Comparison of ENCODE assay signal across 24 mouse cellular contexts in the genomic region with DNA sequence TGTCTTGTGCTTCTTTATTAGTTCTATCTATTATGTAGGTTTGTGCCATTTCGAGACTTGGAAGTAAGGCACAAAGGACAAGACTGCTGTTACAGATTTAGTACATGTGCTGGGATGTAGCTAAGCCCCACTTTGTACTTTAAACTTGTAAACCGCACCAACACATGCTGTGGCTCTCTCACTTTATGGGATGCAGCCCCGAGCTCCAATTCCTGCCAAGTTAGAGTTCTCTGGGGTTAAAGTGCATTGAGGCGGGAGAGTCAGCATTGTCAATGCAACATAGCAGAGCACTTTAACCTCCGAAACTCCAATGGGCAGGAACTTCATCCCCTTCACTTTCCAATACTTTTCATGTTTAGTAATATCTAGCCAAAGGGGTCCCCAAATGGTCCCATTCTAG. TPM values are rescaled to one million over a fixed set of nuclear protein-coding genes. Genes with fewer than 3 reads are reported as not detected.
A peak's percentile ranks its signal among the peaks of the same experiment; 100 is the strongest.
DNase-seq lines count a peak whose midpoint lies in the region; ATAC-seq and TF ChIP-seq lines count a peak whose summit lies in the region.
"Had no signal": no experiment of that assay in that cellular context is flagged by ENCODE, and none has a peak within 500 bp of the region (broad histone marks: within the 10 kb centered on the region; RNA-seq: fewer than 3 reads in every experiment).

No protein-coding gene starts in this region.

- DNase-seq in left cerebral cortex, adult 2 months (ENCODE audit: extremely low spot score in 1 of 2, low spot score in 2 of 2) = no peak
- DNase-seq in left cerebral cortex, adult 9 months (ENCODE audit: low spot score in 2 of 2) = no peak
- peak; percentile 51 to 62 for DNase-seq in kidney, postnatal 25 days
- DNase-seq in heart, embryonic 10.5 days (ENCODE audit: low spot score) = no peak
- DNase-seq: adrenal gland, postnatal 25 days; cerebellum, adult 9-10 months; gastrocnemius, postnatal 10 days; heart, postnatal 14 days; lung, adult 2 months; lung, postnatal 14 days; thymus, adult 18-20 months; thymus, postnatal 36 days had no signal

- TF ChIP-seq CTCF in intestine, postnatal 0 days (IDR thresholded peaks at IDR 0.05; ENCODE audit: low read depth) = no peak
- TF ChIP-seq CTCF in left cerebral cortex, adult 2 months (IDR thresholded peaks at IDR 0.05) = no peak

- ATAC-seq in intestine, postnatal 0 days = 0 out of 2 replicates have a peak, but pooled peaks have one; percentile 36
- ATAC-seq in intestine, embryonic 16.5 days = no peak
- ATAC-seq: forebrain, embryonic 15.5 days had no signal

- no peak overlapping the region for H3K9ac ChIP-seq in intestine, postnatal 0 days (ENCODE audit: low read depth, low read length)
- H3K9ac ChIP-seq in intestine, embryonic 16.5 days (ENCODE audit: low read depth, low read length) = no peak overlapping the region
- H3K9ac ChIP-seq: forebrain, embryonic 15.5 days; heart, embryonic 12.5 days; hindbrain, embryonic 12.5 days; limb, embryonic 13.5 days had no signal

- no peak overlapping the region for H3K27ac ChIP-seq in intestine, postnatal 0 days (ENCODE audit: low read depth, low read length)
- no peak overlapping the region for H3K27ac ChIP-seq in intestine, embryonic 16.5 days (ENCODE audit: low read length)
- peak overlapping the region; percentile 30; the same call in 1 of the 2 replicates for H3K27ac ChIP-seq in left cerebral cortex, adult 2 months
- 0 out of 2 replicates have a peak overlapping the region, but pooled peaks have one; percentile 21 for H3K27ac ChIP-seq in brown adipose tissue, adult 24 weeks (replicated peaks; ENCODE audit: low read depth, low read length)
- no peak overlapping the region for H3K27ac ChIP-seq in heart, embryonic 10.5 days
- H3K27ac ChIP-seq: embryonic facial prominence, embryonic 10.5 days; forebrain, embryonic 15.5 days; hindbrain, embryonic 12.5 days; limb, embryonic 13.5 days had no signal

- H3K36me3 ChIP-seq in intestine, postnatal 0 days (ENCODE audit: control insufficient read depth, insufficient read depth) = peaks cover 25% of the 10 kb centered on the region
- peaks cover 8% of the 10 kb centered on the region; the same call in 1 of the 2 replicates for H3K36me3 ChIP-seq in intestine, embryonic 16.5 days (ENCODE audit: control insufficient read depth, insufficient read depth, low read length)
- peaks cover 43% of the 10 kb centered on the region for H3K36me3 ChIP-seq in heart, embryonic 10.5 days

- no peak overlapping the region for H3K4me2 ChIP-seq in intestine, postnatal 0 days (replicated peaks; ENCODE audit: low read depth)
- H3K4me2 ChIP-seq in intestine, embryonic 16.5 days (ENCODE audit: low read depth, low read length) = no peak overlapping the region
- H3K4me2 ChIP-seq: forebrain, embryonic 15.5 days; heart, embryonic 12.5 days; hindbrain, embryonic 12.5 days; limb, embryonic 13.5 days; midbrain, embryonic 11.5 days had no signal

- H3K4me3 ChIP-seq in intestine, postnatal 0 days (ENCODE audit: low read depth, low read length) = no peak overlapping the region
- no peak overlapping the region for H3K4me3 ChIP-seq in intestine, embryonic 16.5 days (ENCODE audit: low read length)
- H3K4me3 ChIP-seq in left cerebral cortex, adult 2 months = no peak overlapping the region
- H3K4me3 ChIP-seq in brown adipose tissue, adult 24 weeks (ENCODE audit: insufficient read depth, low read depth, low read length) = no peak overlapping the region
- H3K4me3 ChIP-seq in heart, embryonic 10.5 days = no peak overlapping the region
- H3K4me3 ChIP-seq: embryonic facial prominence, embryonic 10.5 days; forebrain, embryonic 15.5 days; heart, embryonic 12.5 days; hindbrain, embryonic 12.5 days; limb, embryonic 13.5 days had no signal

- no peaks in the 10 kb centered on the region for H3K4me1 ChIP-seq in intestine, postnatal 0 days (replicated peaks; ENCODE audit: control insufficient read depth, insufficient read depth, low read length)
- peaks cover 3% of the 10 kb centered on the region for H3K4me1 ChIP-seq in intestine, embryonic 16.5 days (ENCODE audit: control insufficient read depth, insufficient read depth, low read length)
- H3K4me1 ChIP-seq in brown adipose tissue, adult 24 weeks (ENCODE audit: control insufficient read depth, insufficient read depth, insufficient read length, low read length) = no peaks in the 10 kb centered on the region
- peaks cover 8% of the 10 kb centered on the region for H3K4me1 ChIP-seq in heart, embryonic 10.5 days

- no peaks in the 10 kb centered on the region for H3K27me3 ChIP-seq in intestine, postnatal 0 days (replicated peaks; ENCODE audit: control insufficient read depth, insufficient read depth, low read length)
- no peaks in the 10 kb centered on the region for H3K27me3 ChIP-seq in intestine, embryonic 16.5 days (replicated peaks; ENCODE audit: control insufficient read depth, insufficient read depth, low read length)
- no peaks in the 10 kb centered on the region for H3K27me3 ChIP-seq in heart, embryonic 10.5 days (ENCODE audit: insufficient read depth, poor library complexity, severe bottlenecking)
- H3K27me3 ChIP-seq: forebrain, embryonic 15.5 days; heart, embryonic 12.5 days; hindbrain, embryonic 12.5 days; limb, embryonic 13.5 days had no signal

- 64% methylated on average over 5 of the region's 5 CpGs for WGBS in intestine, postnatal 0 days
- 80% methylated on average over 5 of the region's 5 CpGs for WGBS in intestine, embryonic 16.5 days
- 91% methylated on average over 5 of the region's 5 CpGs for WGBS in heart, embryonic 10.5 days

- no peaks in the 10 kb centered on the region for H3K9me3 ChIP-seq in intestine, postnatal 0 days (ENCODE audit: control insufficient read depth)
- no peaks in the 10 kb centered on the region for H3K9me3 ChIP-seq in intestine, embryonic 16.5 days (ENCODE audit: control insufficient read depth, low read length)
- no peaks in the 10 kb centered on the region for H3K9me3 ChIP-seq in heart, embryonic 10.5 days
- H3K9me3 ChIP-seq: embryonic facial prominence, embryonic 10.5 days; forebrain, embryonic 15.5 days; heart, embryonic 12.5 days; hindbrain, embryonic 12.5 days; limb, embryonic 13.5 days had no signal

- intact Hi-C loops in left cerebral cortex, adult 2 months (cut with DNase I) = no loop called here

RNA-seq across cellular contexts. Expression of gene Tagln3, which starts 4.8 kb away (rescaled TPM):
- 10.7 and 13.7 TPM in 2 replicates for polyA plus RNA-seq in intestine, postnatal 0 days (2015; fragmentation: Nextera tagmentation; extraction: Ambion mirVana)
- polyA plus RNA-seq in intestine, embryonic 16.5 days (2015; fragmentation: Nextera tagmentation; extraction: Ambion mirVana) = 21.0 and 24.7 TPM in 2 replicates
- total RNA-seq in left cerebral cortex, adult 2 months (2021) = 100 to 1,000 TPM; 320 to 326 TPM
- not detected in 2 replicates for polyA plus RNA-seq in brown adipose tissue, adult 24 weeks (2012; ENCODE audit: insufficient read depth, insufficient read length, missing spikeins)
- 23.3 and 24.1 TPM in 2 replicates for polyA plus RNA-seq in heart, embryonic 10.5 days (2016; fragmentation: Nextera tagmentation; extraction: Ambion mirVana)
- total RNA-seq: common myeloid progenitor, adult 5-6 weeks; granulocyte monocyte progenitor cell, adult 5-6 weeks; megakaryocyte progenitor cell, adult 5-6 weeks had no signal

RNA-seq across cellular contexts. Expression of gene Abhd10, which starts 13.6 kb away (rescaled TPM):
- polyA plus RNA-seq in intestine, postnatal 0 days (2015; fragmentation: Nextera tagmentation; extraction: Ambion mirVana) = 22.4 and 24.6 TPM in 2 replicates
- polyA plus RNA-seq in intestine, embryonic 16.5 days (2015; fragmentation: Nextera tagmentation; extraction: Ambion mirVana) = 29.3 and 35.2 TPM in 2 replicates
- 10 to 100 TPM; 21.6 to 23.7 TPM for total RNA-seq in left cerebral cortex, adult 2 months (2021)
- 9.8 and 18.2 TPM in 2 replicates for polyA plus RNA-seq in brown adipose tissue, adult 24 weeks (2012; ENCODE audit: insufficient read depth, insufficient read length, missing spikeins)
- 31.4 and 34.1 TPM in 2 replicates for polyA plus RNA-seq in heart, embryonic 10.5 days (2016; fragmentation: Nextera tagmentation; extraction: Ambion mirVana)

RNA-seq across cellular contexts. Expression of gene Tmprss7, which starts 35.7 kb away (rescaled TPM):
- polyA plus RNA-seq in intestine, postnatal 0 days (2015; fragmentation: Nextera tagmentation; extraction: Ambion mirVana) = 0.21 and 0.22 TPM in 2 replicates
- 0.12 and 0.15 TPM in 2 replicates for polyA plus RNA-seq in intestine, embryonic 16.5 days (2015; fragmentation: Nextera tagmentation; extraction: Ambion mirVana)
- 1 to 10 TPM; 1.4 to 3.6 TPM for total RNA-seq in left cerebral cortex, adult 2 months (2021)
- not detected in 2 replicates for polyA plus RNA-seq in brown adipose tissue, adult 24 weeks (2012; ENCODE audit: insufficient read depth, insufficient read length, missing spikeins)
- 0.12 TPM in 1 of 2 replicates, not detected in the other for polyA plus RNA-seq in heart, embryonic 10.5 days (2016; fragmentation: Nextera tagmentation; extraction: Ambion mirVana)
- total RNA-seq: gastrocnemius, postnatal 10 days; heart, postnatal 14 days had no signal
- polyA plus RNA-seq: heart, embryonic 12.5 days had no signal

Comparison
In these comparisons a context has a peak if more than half of its experiments do, and no peak if none do; other contexts are left out.
1. H3K27ac ChIP-seq: peak in left cerebral cortex, adult 2 months (single experiment) and brown adipose tissue, adult 24 weeks (single experiment); none in intestine, postnatal 0 days (single experiment), intestine, embryonic 16.5 days (single experiment) and heart, embryonic 10.5 days (single experiment).
2. DNase-seq: peak in kidney, postnatal 25 days (2 of 2); none in left cerebral cortex, adult 2 months (0 of 2), left cerebral cortex, adult 9 months (0 of 2) and heart, embryonic 10.5 days (single experiment).